Mouse (Mus musculus): ENCODE measurements at regions not wholly inside any gene's neighbourhood (a gene's known extent, or its start where the extent isn't known, plus 50 kb on each side); places are given as distances from the start of the nearest gene placed in this dataset.
"Not testable (repeated sequence)": the region's sequence is repeated elsewhere in the genome, so short reads cannot be mapped to it uniquely, and the experiment has no call there.

- Histone ChIP-seq H3K9ac (ENCODE audit: low read depth, low read length, severe bottlenecking) (no peak overlapping the region), H3K36me3 (ENCODE audit: control insufficient read depth, insufficient read depth, low read length) (no peaks in the 10 kb centered on the region), H3K4me1 (ENCODE audit: control insufficient read depth, insufficient read depth, low read length) (no peaks in the 10 kb centered on the region), H3K4me3 (replicated peaks; ENCODE audit: low read length) (no peak overlapping the region), H3K9me3 (ENCODE audit: control insufficient read depth, low read length) (no peaks in the 10 kb centered on the region), H3K4me2 (replicated peaks; ENCODE audit: low read depth, low read length, severe bottlenecking) (no peak overlapping the region), H3K27me3 (ENCODE audit: control insufficient read depth, insufficient read depth, low read length) (no peaks in the 10 kb centered on the region), H3K27ac (replicated peaks; ENCODE audit: low read depth, low read length) (no peak overlapping the region)
- no peak for DNase-seq (ENCODE audit: low spot score)
- no peak for ATAC-seq (ENCODE audit: low FRiP score, low read depth)
- no peak for TF ChIP-seq POLR2A (IDR thresholded peaks at IDR 0.05; ENCODE audit: borderline replicate concordance, extremely low read depth, insufficient read depth, insufficient read length)
Observed at GRCm38 (mm10) chr2:146728693-146729092, 127.0 kb upstream of the Kiz start.

GRCm38 (mm10) chr2:146731081-146731480 is 124.6 kb upstream of the Kiz start:
- Histone ChIP-seq H3K36me3 (ENCODE audit: control insufficient read depth, insufficient read depth, low read length) (no peaks in the 10 kb centered on the region), H3K27me3 (ENCODE audit: control insufficient read depth, insufficient read depth, low read length) (no peaks in the 10 kb centered on the region), H3K4me1 (ENCODE audit: control insufficient read depth, insufficient read depth, low read length) (no peaks in the 10 kb centered on the region), H3K4me2 (replicated peaks; ENCODE audit: low read depth, low read length, severe bottlenecking) (no peak overlapping the region), H3K9ac (ENCODE audit: low read depth, low read length, severe bottlenecking) (no peak overlapping the region), H3K9me3 (ENCODE audit: control insufficient read depth, low read length) (no peaks in the 10 kb centered on the region), H3K27ac (replicated peaks; ENCODE audit: low read depth, low read length) (no peak overlapping the region), H3K4me3 (replicated peaks; ENCODE audit: low read length) (no peak overlapping the region)
- DNase-seq (ENCODE audit: low spot score) (no peak), ATAC-seq (ENCODE audit: low FRiP score, low read depth) (no peak)
- 81% methylated on average over 3 of the region's 3 CpGs for WGBS
- TF ChIP-seq POLR2A (IDR thresholded peaks at IDR 0.05; ENCODE audit: borderline replicate concordance, extremely low read depth, insufficient read depth, insufficient read length): no peak

DNA sequence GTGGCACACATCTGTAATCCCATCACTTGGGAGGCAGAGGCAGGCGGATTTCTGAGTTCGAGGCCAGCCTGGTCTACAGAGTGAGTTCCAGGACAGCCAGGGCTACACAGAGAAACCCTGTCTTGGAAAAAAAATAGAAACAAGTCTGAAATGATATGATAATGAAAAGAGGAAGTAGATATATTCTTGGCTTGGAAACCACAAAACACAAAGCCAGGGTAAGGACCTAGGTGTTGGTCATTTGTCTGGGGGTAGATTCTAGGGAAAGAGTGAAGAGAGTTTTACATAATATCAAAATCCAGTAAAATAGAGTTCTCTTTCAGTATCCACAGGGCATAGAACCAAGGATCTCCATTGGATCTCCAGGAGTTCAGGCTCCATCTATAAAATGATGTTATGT is 122.8 kb upstream of the Kiz start:
- not testable (repeated sequence) for H3K27ac ChIP-seq (replicated peaks; ENCODE audit: low read depth, low read length); H3K9me3 ChIP-seq (ENCODE audit: control insufficient read depth, low read length); H3K4me3 ChIP-seq (replicated peaks; ENCODE audit: low read length); H3K4me1 ChIP-seq (ENCODE audit: control insufficient read depth, insufficient read depth, low read length); H3K9ac ChIP-seq (ENCODE audit: low read depth, low read length, severe bottlenecking); ATAC-seq (ENCODE audit: low FRiP score, low read depth); DNase-seq (ENCODE audit: low spot score); H3K36me3 ChIP-seq (ENCODE audit: control insufficient read depth, insufficient read depth, low read length); H3K4me2 ChIP-seq (replicated peaks; ENCODE audit: low read depth, low read length, severe bottlenecking); H3K27me3 ChIP-seq (ENCODE audit: control insufficient read depth, insufficient read depth, low read length)
- WGBS: 86% methylated on average over 2 of the region's 2 CpGs

DNA sequence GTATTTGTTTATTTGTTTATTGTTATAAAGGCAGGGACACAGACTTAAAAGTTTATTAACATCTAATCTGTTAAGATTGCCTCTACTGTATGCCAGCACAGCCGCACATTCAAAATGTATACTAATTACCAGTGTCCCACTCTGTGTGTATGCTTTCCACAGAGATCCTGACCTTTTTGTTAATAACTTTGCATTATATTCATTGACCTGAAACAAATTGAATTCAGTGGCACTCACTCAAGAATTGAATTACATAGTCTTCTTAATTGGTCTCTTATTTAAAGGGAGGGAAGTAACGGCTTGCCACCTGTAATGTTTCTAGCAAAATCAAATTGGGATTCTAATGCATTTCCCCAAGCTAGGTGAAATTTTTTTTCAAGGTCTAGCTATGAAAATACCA is 111.3 kb upstream of the Kiz start:
- Histone ChIP-seq H3K27me3 (ENCODE audit: control insufficient read depth, insufficient read depth, low read length) (no peaks in the 10 kb centered on the region), H3K4me2 (replicated peaks; ENCODE audit: low read depth, low read length, severe bottlenecking) (no peak overlapping the region), H3K4me1 (ENCODE audit: control insufficient read depth, insufficient read depth, low read length) (no peaks in the 10 kb centered on the region), H3K9ac (ENCODE audit: low read depth, low read length, severe bottlenecking) (no peak overlapping the region), H3K27ac (replicated peaks; ENCODE audit: low read depth, low read length) (no peak overlapping the region), H3K4me3 (replicated peaks; ENCODE audit: low read length) (no peak overlapping the region), H3K36me3 (ENCODE audit: control insufficient read depth, insufficient read depth, low read length) (no peaks in the 10 kb centered on the region), H3K9me3 (ENCODE audit: control insufficient read depth, low read length) (no peaks in the 10 kb centered on the region)
- WGBS: 73% methylated on average over 2 of the region's 2 CpGs
- ATAC-seq (ENCODE audit: low FRiP score, low read depth) (no peak), DNase-seq (ENCODE audit: low spot score) (no peak)
- no peak for TF ChIP-seq POLR2A (IDR thresholded peaks at IDR 0.05; ENCODE audit: borderline replicate concordance, extremely low read depth, insufficient read depth, insufficient read length)

- Histone ChIP-seq H3K9ac (ENCODE audit: low read depth, low read length, severe bottlenecking) (no peak overlapping the region), H3K4me2 (replicated peaks; ENCODE audit: low read depth, low read length, severe bottlenecking) (no peak overlapping the region), H3K27ac (replicated peaks; ENCODE audit: low read depth, low read length) (no peak overlapping the region), H3K4me3 (replicated peaks; ENCODE audit: low read length) (no peak overlapping the region), H3K4me1 (ENCODE audit: control insufficient read depth, insufficient read depth, low read length) (no peaks in the 10 kb centered on the region), H3K27me3 (ENCODE audit: control insufficient read depth, insufficient read depth, low read length) (no peaks in the 10 kb centered on the region), H3K36me3 (ENCODE audit: control insufficient read depth, insufficient read depth, low read length) (no peaks in the 10 kb centered on the region), H3K9me3 (ENCODE audit: control insufficient read depth, low read length) (no peaks in the 10 kb centered on the region)
- WGBS: 84% methylated on average over 18 of the region's 18 CpGs
- no peak for DNase-seq (ENCODE audit: low spot score)
- TF ChIP-seq POLR2A (IDR thresholded peaks at IDR 0.05; ENCODE audit: borderline replicate concordance, extremely low read depth, insufficient read depth, insufficient read length): no peak
- ATAC-seq (ENCODE audit: low FRiP score, low read depth): no peak
Observed at GRCm38 (mm10) chr2:146745012-146745682, 110.5 kb upstream of the Kiz start.

DNA sequence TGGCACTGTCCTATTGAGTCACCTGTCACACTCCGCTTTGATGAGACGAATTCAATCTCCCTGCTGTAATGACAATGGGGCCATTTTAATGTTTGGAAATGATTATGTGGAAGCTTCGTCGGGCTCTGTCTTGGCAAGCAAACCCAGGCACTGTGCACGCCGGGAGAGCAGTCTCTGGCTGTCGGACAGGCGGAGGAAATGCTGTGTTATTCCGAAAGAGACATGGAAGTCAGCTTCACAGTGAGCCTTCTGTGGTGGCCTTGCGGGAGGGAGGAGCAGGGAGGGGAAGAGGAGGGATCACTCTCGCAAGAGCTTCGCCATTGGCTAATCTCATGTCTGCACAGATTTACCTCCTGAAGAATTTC is 110.0 kb upstream of the Kiz start:
- ATAC-seq (ENCODE audit: low FRiP score, low read depth) (no peak), DNase-seq (ENCODE audit: low spot score) (no peak)
- Histone ChIP-seq H3K27me3 (ENCODE audit: control insufficient read depth, insufficient read depth, low read length) (no peaks in the 10 kb centered on the region), H3K4me2 (replicated peaks; ENCODE audit: low read depth, low read length, severe bottlenecking) (no peak overlapping the region), H3K36me3 (ENCODE audit: control insufficient read depth, insufficient read depth, low read length) (no peaks in the 10 kb centered on the region), H3K4me3 (replicated peaks; ENCODE audit: low read length) (no peak overlapping the region), H3K9me3 (ENCODE audit: control insufficient read depth, low read length) (no peaks in the 10 kb centered on the region), H3K4me1 (ENCODE audit: control insufficient read depth, insufficient read depth, low read length) (no peaks in the 10 kb centered on the region), H3K27ac (replicated peaks; ENCODE audit: low read depth, low read length) (no peak overlapping the region), H3K9ac (ENCODE audit: low read depth, low read length, severe bottlenecking) (no peak overlapping the region)
- 65% methylated on average over 12 of the region's 12 CpGs for WGBS
- no peak for TF ChIP-seq POLR2A (IDR thresholded peaks at IDR 0.05; ENCODE audit: borderline replicate concordance, extremely low read depth, insufficient read depth, insufficient read length)
